Mouse (Mus musculus) adipocyte (in vitro differentiated cells): ENCODE measurements around the gene Gk.

Experiments
- DNase-seq: peaks from one replicate; pipeline ENCODE4 v3.0.0-alpha.2; 2016; ENCODE audit warnings: low spot score

Gene Gk

DNA sequence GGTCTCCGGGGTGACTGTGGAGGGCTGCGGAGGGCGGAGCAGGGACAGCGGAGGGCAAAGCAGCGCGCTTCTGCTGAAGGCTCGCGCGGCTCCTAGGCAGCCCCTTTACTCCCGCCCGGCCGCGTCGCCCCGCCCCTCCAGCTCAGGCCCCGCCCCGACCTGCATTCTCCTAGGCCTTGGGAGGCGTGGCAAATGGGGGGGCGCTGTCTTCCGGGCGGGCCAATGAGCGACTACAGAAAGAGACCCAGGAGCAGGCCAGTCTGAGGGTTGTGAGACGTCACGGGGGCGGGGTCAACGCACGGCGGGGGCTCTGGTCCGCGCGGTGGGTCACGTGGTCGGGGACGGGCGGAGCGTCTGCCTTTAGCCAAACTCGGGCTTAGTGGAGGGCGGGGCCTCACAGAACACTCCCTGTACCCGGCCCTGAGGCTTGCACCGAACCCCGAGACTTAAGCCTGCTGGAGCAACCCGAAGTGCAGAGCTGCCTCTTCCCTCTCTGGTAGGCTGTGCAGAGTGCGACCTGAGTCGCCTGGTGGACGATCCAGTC, at the start of gene Gk:
Gene Gk, minus strand, starts transcription at position 276 of the 544 bp plus-strand sequence.
- peak; percentile 97 for DNase-seq

DNA sequence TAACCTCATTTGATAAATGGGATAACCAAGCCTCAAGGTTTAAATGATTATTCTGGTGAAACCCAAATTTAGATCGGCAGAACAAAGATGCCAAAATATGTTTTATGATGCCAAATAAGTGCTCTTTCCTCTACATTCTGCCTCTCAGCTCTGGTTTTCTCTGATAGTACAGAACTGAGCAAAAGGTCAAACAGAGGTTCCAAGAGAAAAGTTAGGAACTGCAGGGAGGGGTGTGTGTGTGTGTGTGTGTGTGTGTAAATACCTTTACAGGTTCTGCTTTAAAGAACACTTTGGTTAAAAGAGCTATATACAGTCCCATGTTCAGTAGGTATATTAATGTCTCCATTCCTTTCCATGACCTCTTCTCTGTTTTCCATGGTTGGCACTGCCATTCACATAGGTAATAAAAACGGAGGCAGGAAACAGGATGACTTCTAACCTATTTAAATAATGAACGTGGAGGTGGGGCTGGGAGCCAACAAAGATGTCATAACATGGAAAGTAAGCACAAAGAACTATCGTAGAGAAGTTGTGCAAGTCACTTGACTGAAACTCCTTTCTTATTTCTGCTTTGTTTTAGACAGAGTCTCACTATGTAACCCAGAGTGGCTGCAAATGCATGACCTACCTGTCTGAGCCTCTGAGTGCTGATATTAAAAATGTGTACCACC, 28.2 kb upstream of the Gk start:
- peak; percentile 64 for DNase-seq

DNA sequence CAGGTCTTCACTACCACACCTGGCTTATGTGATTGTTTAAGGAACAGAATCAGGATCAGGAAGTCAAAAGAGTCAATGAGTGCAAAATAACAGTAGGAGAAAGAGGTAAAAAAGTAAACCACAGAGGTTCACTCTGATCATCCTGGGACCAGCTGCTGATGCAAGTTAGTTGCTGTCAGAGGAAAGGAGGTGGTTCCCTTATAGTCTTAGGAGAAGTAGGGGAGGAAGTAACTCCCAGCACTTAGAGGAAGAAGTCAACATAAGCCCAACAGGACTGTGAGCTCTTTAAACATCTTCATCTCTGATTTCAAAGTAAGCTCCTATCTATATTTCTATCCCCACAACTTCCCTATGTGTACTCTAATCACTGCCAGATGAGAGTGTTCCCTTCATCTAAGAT, 26.4 kb upstream of the Gk start:
- DNase-seq = no peak

DNA sequence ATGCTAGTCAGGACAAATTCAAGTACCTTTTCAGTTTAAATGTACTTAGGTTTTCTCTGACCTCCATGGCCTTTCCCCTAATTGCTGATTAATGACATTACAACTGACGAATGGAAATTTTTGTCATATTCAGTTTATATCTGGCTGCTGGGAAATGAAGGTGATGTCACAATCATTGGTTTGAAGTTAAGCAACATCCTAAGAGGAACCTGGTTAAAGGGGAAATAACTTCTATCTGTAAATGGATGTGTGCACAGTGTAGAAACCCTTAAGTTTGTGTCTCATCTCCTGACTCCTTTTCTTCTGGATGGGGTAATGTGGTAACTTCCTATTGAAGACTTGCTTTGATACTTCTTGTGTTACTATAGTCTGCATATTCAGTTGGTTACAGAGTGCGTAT, 20.8 kb upstream of the Gk start:
- no peak for DNase-seq

DNA sequence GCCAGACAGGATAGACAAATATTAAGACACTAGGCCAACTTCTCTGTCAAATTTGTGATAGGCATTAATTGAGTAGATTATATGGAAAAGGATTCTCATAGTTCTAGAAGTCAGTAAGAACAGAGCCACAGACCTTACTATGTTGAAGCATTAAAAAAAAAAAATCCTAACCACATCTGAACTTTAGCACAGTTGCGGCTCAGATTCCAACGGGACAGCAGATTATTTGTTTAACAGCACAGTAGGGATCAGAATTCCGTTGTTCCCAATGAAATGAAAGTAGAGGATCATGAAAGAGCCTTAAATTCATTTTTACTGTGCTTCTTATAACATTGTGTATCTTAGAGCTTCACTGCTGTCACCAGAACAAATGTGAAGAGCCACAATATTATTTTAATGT, 1.7 kb upstream of the Gk start:
- DNase-seq = peak; percentile 27

DNA sequence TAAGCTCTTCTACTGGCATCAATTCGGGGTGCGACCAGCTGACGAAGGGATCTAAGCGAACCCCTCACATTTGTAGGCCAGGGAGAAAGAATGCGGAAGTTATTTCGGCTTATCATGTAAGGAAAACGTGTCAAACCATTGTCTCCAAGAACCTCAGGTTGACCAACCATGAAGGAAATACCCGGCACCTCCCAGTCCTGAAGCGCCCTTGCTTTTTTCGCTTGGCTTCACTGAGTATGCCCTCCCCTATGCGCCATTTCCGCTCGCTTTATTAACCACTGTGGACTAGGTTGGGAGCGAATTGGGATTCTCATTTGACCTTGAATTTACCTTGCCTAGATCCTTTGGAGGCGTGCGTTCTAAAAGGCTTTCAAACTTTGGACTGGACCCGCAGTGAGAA, 522 bp upstream of the Gk start:
- DNase-seq = peak; percentile 57

DNA sequence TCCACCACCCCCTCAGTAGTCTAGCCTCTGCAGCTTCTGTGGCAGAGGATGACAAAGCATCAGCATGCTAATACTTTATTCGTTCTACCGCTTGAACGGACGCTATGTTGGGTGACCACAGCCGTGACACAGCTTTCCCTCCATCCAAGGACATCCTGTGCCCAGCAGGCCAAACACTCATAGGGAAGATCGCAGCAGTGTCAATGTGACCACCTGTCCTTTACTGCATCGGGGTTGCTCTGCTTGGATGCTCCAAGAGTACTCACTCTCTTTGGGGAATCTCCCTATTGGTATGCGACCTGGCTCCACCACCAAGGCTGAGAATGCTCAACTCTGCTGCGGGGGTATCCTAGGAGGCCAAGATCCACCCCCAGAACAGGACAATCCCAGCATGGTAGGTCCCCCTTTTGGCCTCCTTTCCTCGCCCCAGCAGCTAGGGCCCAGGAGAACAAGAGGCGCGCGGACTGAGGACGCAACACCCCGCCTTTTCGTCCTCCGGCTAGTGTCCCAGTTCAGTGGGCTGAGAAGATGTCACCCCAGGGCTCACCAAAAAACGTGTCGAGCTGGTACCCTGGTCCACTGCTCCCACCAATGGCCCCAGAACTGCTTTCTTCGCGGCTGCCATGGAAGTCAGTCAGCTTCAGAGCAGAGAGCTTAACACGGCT, 608 bp downstream of the Gk start:
- peak; percentile 3 for DNase-seq

DNA sequence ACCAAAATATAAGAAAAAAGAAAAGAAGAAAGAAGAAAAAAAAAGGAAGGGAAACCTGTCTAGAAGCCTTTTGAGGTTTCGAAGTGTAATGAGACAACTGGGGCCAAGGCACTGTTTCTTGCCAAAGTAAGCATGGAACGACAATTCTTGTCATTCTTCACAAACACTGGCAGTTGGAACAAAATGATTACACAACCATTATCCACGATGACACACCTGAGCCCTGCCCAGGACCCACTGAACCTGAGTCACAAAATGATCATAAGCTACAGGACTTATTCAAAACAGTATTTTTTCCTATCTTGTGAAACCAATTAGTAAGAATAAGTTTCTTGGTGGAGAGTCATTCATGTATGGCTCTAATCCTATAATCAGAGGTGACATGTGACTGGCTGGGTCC, 5.3 kb downstream of the Gk start:
- no peak for DNase-seq

DNA sequence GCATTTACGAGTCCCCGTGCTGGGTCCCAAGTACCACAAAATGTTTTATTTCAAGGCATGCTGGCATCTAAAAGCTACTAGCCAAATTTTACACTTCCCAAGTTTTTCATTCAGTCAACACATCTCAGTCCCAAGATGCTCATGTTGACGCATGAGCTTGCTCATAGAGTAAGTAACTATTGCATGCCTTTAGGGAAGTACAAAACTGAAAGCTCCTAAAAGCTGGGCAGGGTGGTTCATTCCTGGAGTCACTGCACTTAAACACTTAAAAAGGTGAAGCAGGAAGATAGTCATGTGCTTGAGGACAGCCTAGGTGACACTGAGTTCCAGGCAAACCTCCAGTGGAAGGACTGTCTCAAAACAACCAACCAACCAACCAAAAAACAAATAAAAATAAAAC, 5.9 kb downstream of the Gk start:
- DNase-seq = no peak

DNA sequence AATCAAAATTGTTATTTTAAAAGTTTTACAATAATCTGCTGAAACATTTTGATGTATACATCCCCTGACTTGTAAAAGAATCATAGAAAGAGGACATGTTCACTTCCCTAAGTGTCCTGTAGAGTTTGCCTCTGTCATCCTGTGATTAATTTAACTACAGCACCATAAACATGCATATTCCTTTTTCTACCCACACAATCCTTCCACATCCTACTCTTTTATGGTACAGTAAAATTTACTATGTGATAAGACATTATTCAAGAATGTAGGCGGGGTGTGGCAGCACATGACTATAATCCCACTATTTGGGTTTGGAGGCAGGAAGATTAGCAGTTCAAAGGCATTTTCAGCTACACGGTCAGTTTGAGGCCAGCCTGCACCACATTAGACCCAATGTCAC, 8.0 kb downstream of the Gk start:
- DNase-seq = no peak

DNA sequence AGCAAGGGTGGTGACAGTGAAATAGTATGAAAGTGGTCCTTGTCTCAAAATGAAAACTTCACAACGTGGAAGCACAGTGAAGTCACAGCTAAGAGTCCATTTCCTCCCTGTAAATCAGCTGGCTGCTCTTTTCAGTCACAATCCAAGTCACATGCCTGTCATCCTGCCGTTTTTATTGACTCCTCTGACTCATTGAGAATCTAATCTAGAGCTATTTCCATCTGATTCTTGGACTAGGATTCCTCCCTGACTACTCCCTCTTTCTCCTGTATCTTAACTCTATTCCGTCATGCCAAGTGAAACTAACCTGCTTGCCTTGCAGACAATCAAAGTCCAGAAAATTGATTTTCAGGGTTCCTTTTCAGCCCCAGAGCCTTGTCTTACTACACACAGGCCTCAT, 20.6 kb downstream of the Gk start:
- no peak for DNase-seq

DNA sequence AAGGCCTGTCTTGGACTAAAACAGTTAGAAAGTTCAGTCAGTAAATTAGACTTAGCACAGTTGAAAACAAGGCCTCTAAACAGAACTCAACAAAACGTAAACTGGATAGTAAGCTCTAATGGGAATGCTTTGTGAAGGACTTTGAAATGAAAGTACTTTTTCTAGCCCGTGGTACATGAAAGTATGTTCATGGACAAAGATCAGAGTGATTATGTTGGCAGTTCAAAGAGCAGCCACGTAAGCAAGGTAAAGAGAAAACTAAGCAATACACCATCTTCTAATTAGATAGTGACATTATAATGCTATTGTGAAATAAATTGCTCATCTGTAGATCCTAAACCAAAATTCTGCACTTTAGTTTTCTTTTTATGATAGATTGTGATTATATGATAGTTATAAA, 32.8 kb downstream of the Gk start:
- no peak for DNase-seq

DNA sequence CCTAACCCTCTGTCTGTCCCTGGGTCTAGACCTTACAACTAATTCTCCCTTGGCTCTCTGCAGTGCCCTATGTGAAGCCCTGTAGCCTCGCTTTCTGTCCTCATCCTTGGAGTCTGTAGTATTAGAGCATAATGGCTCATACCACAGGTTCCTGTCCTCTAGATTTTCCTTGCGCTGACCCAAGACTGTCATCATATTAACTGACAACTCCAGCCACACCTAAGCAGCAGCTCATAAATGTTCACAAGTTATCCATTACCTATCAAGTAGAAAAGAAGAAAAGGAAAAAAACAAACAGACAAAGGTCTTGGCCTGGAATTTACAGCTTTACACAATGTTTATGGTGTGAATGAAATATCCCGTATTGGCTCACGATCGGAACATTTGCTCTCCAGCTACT, 43.4 kb downstream of the Gk start:
- no peak for DNase-seq

DNA sequence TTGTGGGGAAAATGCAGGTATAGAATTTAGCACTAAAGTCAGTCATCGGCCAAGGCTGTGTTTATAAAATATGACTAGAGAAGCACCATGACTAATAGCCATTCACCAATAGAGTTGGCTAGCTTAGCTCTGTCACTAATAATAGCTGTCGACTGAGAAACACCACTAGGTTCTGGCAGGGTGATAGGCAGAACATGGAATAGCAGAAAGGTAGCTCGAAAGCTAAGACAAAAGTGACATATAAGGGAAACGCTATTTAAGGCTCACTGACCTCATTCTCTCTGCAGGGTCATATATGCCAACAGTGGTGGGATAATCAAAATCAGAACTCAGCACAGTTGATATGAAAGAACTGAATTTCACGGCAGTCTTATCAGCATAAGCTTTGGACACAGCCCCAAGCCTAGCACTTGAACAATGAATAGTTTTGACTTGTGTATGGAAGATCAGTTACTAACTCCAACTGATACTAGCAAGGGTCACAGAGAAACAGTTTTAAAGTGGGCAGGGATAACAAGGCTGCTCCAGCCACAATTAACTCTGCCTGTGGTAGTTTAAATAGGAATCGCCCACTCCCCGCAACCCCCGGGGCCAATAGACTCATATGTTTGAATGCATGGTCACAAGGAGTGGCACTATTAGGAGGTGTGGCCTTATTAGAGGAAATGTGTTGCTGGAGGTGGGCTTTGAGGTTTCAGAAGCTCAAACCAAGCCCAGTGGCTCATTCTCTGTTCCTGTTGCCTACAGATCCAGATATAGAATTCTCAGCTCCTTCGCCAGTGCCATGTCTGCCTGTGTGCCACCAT, 45.3 kb downstream of the Gk start:
- no peak for DNase-seq

DNA sequence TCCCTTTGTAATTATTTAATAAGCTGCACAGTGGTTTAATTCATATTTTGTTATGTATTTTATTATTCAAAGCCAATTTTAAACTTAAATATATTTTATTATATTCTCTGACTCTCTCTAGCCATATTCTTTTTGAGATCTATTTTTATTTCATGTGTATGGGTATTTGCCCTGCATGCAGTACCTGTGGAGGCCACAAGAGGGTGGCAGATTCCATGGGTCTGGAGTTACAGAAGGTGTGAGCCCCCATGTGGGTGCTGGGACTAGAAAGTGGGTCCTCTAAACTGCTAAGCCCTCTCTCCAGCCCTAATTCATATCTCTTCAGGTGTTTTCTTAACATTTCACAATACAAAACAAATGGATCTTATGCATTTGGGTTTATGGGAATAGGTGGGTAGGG, 55.4 kb downstream of the Gk start:
- peak; percentile 17 for DNase-seq

DNA sequence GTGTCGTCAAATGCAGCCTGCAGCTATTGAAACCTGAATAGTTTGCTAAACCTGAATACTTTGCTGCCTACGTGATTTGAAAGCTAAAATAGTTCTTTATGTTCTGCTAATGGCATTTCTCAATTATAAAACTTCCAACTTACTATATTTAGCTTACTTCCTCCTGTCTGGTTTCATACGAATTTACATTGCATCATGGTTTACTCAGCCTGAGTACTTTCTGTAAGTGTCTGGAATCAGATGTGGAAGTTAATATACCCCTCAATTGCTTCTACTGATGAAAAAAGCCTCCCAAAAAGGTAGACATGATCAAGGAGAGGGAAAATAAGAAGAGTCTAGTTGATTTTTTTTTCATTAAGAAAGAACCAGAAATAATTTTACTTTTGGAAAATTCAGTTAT, 66.2 kb downstream of the Gk start:
- DNase-seq = no peak

DNA sequence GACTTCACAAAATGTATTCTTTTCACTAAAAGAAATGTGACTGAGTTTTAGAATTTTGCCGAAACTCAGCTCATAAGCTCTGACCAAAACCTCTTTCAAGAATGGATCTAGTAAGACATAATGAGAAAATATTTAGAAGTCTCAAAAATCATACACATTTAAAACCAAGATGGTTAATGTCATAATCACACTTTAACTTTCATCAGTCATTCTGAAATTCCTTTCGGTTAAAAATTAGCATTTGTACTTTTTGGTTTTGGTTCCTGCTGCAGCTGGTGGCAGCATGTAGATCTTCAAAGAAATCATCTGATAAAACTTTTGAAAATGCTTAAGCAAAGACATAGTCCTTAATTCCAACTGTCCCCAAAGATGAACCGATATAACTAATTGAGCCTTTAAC, 70.9 kb downstream of the Gk start:
- no peak for DNase-seq

DNA sequence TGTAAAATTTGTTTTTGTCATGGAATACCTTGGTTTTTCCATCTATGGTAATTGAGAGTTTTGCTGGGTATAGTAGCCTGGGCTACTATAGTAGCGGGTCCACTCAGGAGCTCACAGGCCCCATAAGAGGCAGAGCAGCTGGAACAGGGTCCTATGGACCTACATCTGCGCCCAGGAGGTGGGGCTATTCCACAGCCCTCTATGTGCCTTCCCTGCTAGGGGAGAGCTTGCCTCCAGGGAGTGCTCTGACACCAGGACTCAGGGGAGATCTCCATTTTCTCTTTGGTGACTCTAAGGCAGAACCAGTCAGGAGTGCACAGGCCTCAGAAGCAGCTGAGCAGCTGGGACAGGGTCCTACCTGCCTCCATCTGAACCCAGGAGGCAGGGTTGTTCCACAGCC, 92.9 kb downstream of the Gk start:
- no peak for DNase-seq

DNA sequence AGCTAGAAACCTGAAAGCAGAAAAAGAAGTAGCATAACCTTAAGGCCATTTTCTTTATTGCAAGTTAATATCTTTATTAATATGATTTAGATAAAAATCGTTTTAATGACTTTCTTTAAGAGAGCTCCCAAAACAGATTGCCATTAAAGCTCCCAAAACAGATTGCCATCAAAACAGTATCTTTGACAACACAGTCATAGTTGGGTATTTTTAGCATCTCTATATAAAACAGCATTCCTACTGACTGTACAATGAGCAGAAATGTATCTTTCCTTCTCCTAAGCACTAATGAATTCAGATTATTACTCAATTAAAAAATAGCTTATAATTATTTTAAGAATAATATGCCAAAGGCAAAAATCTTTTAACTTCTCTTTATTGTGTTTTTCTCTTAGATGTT, 94.5 kb downstream of the Gk start:
- no peak for DNase-seq

DNA sequence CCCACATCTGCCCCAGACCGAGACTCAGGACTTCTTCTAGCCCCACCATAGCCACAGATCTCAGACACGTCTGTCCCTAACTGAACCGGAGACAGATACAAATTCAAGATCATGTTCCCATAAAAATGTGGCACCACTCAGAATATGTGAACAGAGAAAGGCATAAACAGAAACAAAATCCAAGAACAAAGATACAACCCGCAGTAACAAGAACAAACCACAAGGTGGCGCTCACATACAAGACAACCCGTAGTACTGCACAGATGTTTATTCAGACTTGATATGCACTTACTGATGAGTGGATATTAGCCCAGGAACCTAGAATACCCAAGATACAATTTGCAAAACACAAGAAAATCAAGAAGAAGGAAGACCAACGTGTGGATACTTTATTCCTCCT, 99.8 kb downstream of the Gk start:
- peak; percentile 69 for DNase-seq
